In genomic region chr1:135536822-135537221, GRCm38 (mm10) we compare ENCODE assay signal across 20 mouse cellular contexts.
DNase-seq lines count a peak whose midpoint lies in the region; ATAC-seq and TF ChIP-seq lines count a peak whose summit lies in the region.
"Had no signal": no experiment of that assay in that cellular context is flagged by ENCODE, and none has a peak within 500 bp of the region (broad histone marks: within the 10 kb centered on the region; RNA-seq: fewer than 3 reads in every experiment).

No protein-coding gene starts in this region.

- H3K4me2 ChIP-seq in hindbrain, embryonic 13.5 days: no peak overlapping the region
- H3K4me2 ChIP-seq in hindbrain, embryonic 14.5 days (replicated peaks): no peak overlapping the region
- no peak overlapping the region for H3K4me2 ChIP-seq in intestine, embryonic 16.5 days (ENCODE audit: low read depth, low read length)
- H3K4me2 ChIP-seq in midbrain, embryonic 13.5 days (replicated peaks): no peak overlapping the region
- H3K4me2 ChIP-seq: forebrain, embryonic 13.5 days; liver, embryonic 15.5 days; lung, embryonic 15.5 days; midbrain, embryonic 15.5 days; neural tube, embryonic 13.5 days had no signal

- no peaks in the 10 kb centered on the region for H3K9me3 ChIP-seq in hindbrain, embryonic 13.5 days
- no peaks in the 10 kb centered on the region for H3K9me3 ChIP-seq in hindbrain, embryonic 14.5 days (ENCODE audit: control insufficient read depth, low read length)
- H3K9me3 ChIP-seq in intestine, embryonic 16.5 days (ENCODE audit: control insufficient read depth, low read length): no peaks in the 10 kb centered on the region
- H3K9me3 ChIP-seq in midbrain, embryonic 13.5 days: no peaks in the 10 kb centered on the region
- H3K9me3 ChIP-seq: forebrain, embryonic 13.5 days; limb, embryonic 10.5 days; liver, embryonic 15.5 days; lung, embryonic 15.5 days; midbrain, embryonic 15.5 days; neural tube, embryonic 13.5 days had no signal

- DNase-seq in gastrocnemius, adult 2 months: no peak
- DNase-seq in gastrocnemius, postnatal 14 days: no peak
- DNase-seq in hindbrain, embryonic 14.5 days (ENCODE audit: low spot score): no peak
- DNase-seq in urinary bladder, adult 18-20 months (ENCODE audit: low spot score in 2 of 2): no peak
- DNase-seq: cerebellum, adult 11-12 months; kidney, adult 9 months; kidney, postnatal 14 days; liver; lung, postnatal 36 days; retina, postnatal 1 day; right cerebral cortex, postnatal 25 days had no signal

- 93% methylated on average over 7 of the region's 7 CpGs for whole genome bisulfite sequencing in hindbrain, embryonic 13.5 days
- WGBS in hindbrain, embryonic 14.5 days: 92% methylated on average over 7 of the region's 7 CpGs
- WGBS in intestine, embryonic 16.5 days: 88% methylated on average over 7 of the region's 7 CpGs
- WGBS in midbrain, embryonic 13.5 days: 97% methylated on average over 7 of the region's 7 CpGs

- ATAC-seq in hindbrain, embryonic 13.5 days (ENCODE audit: low FRiP score): no peak
- no peak for ATAC-seq in hindbrain, embryonic 14.5 days (ENCODE audit: low FRiP score)
- ATAC-seq in intestine, embryonic 16.5 days: no peak
- no peak for ATAC-seq in midbrain, embryonic 13.5 days
- ATAC-seq: forebrain, embryonic 13.5 days; midbrain, embryonic 15.5 days had no signal

- 0 out of 2 replicates have a peak overlapping the region, but pooled peaks have one; percentile 8 for H3K9ac ChIP-seq in hindbrain, embryonic 13.5 days
- H3K9ac ChIP-seq in hindbrain, embryonic 14.5 days: no peak overlapping the region
- H3K9ac ChIP-seq in intestine, embryonic 16.5 days (ENCODE audit: low read depth, low read length): no peak overlapping the region
- H3K9ac ChIP-seq in midbrain, embryonic 13.5 days (replicated peaks): no peak overlapping the region
- H3K9ac ChIP-seq: forebrain, embryonic 13.5 days; liver, embryonic 15.5 days; lung, embryonic 15.5 days; midbrain, embryonic 15.5 days; neural tube, embryonic 13.5 days had no signal

- H3K27me3 ChIP-seq in hindbrain, embryonic 13.5 days: no peaks in the 10 kb centered on the region
- H3K27me3 ChIP-seq in hindbrain, embryonic 14.5 days (ENCODE audit: control insufficient read depth, insufficient read depth, low read length): no peaks in the 10 kb centered on the region
- no peaks in the 10 kb centered on the region for H3K27me3 ChIP-seq in intestine, embryonic 16.5 days (replicated peaks; ENCODE audit: control insufficient read depth, insufficient read depth, low read length)
- no peaks in the 10 kb centered on the region for H3K27me3 ChIP-seq in midbrain, embryonic 13.5 days
- H3K27me3 ChIP-seq: forebrain, embryonic 13.5 days; liver, embryonic 15.5 days; lung, embryonic 15.5 days; midbrain, embryonic 15.5 days; neural tube, embryonic 13.5 days had no signal

- intact Hi-C loops in gastrocnemius, adult 2 months (cut with DNase I): no loop called here
- intact Hi-C loops in gastrocnemius, postnatal 14 days (cut with DNase I; ENCODE audit: low total_unique reads): no loop called here

- H3K4me1 ChIP-seq in hindbrain, embryonic 13.5 days (replicated peaks): peaks cover 20% of the 10 kb centered on the region
- 0 out of 2 replicates have a peak, but pooled peaks cover 4% of the 10 kb centered on the region for H3K4me1 ChIP-seq in hindbrain, embryonic 14.5 days (replicated peaks; ENCODE audit: control insufficient read depth, insufficient read depth, low read length)
- peaks cover 32% of the 10 kb centered on the region for H3K4me1 ChIP-seq in intestine, embryonic 16.5 days (ENCODE audit: control insufficient read depth, insufficient read depth, low read length)
- peaks cover 9% of the 10 kb centered on the region; the same call in 1 of the 2 replicates for H3K4me1 ChIP-seq in midbrain, embryonic 13.5 days (replicated peaks)
- H3K4me1 ChIP-seq: liver, embryonic 15.5 days; midbrain, embryonic 15.5 days had no signal

- H3K27ac ChIP-seq in gastrocnemius, adult 2 months: peak overlapping the region; percentile 77
- H3K27ac ChIP-seq in hindbrain, embryonic 13.5 days: peak overlapping the region; percentile 8; the same call in 1 of the 2 replicates
- H3K27ac ChIP-seq in hindbrain, embryonic 14.5 days: no peak overlapping the region
- H3K27ac ChIP-seq in intestine, embryonic 16.5 days (ENCODE audit: low read length): peak overlapping the region; percentile 82
- H3K27ac ChIP-seq in midbrain, embryonic 13.5 days: no peak overlapping the region
- H3K27ac ChIP-seq: forebrain, embryonic 13.5 days; limb, embryonic 10.5 days; liver, embryonic 15.5 days; midbrain, embryonic 15.5 days; neural tube, embryonic 13.5 days had no signal

- H3K36me3 ChIP-seq in hindbrain, embryonic 13.5 days: peaks cover 44% of the 10 kb centered on the region
- peaks cover 17% of the 10 kb centered on the region for H3K36me3 ChIP-seq in hindbrain, embryonic 14.5 days (replicated peaks; ENCODE audit: control insufficient read depth, insufficient read depth)
- H3K36me3 ChIP-seq in intestine, embryonic 16.5 days (ENCODE audit: control insufficient read depth, insufficient read depth, low read length): no peaks in the 10 kb centered on the region
- H3K36me3 ChIP-seq in midbrain, embryonic 13.5 days: peaks cover 22% of the 10 kb centered on the region
- H3K36me3 ChIP-seq: liver, embryonic 15.5 days; lung, embryonic 15.5 days had no signal

- no peak overlapping the region for H3K4me3 ChIP-seq in gastrocnemius, adult 2 months
- no peak overlapping the region for H3K4me3 ChIP-seq in hindbrain, embryonic 13.5 days
- H3K4me3 ChIP-seq in hindbrain, embryonic 14.5 days (replicated peaks; ENCODE audit: low read length): no peak overlapping the region
- no peak overlapping the region for H3K4me3 ChIP-seq in intestine, embryonic 16.5 days (ENCODE audit: low read length)
- H3K4me3 ChIP-seq in midbrain, embryonic 13.5 days (replicated peaks): no peak overlapping the region
- H3K4me3 ChIP-seq: forebrain, embryonic 13.5 days; limb, embryonic 10.5 days; liver, embryonic 15.5 days; lung, embryonic 15.5 days; midbrain, embryonic 15.5 days; neural tube, embryonic 13.5 days had no signal

- TF ChIP-seq CTCF in gastrocnemius, adult 2 months (IDR thresholded peaks at IDR 0.05): no peak

Comparison
In these comparisons a context has a peak if more than half of its experiments do, and no peak if none do; other contexts are left out.
1. H3K27ac ChIP-seq: peak in gastrocnemius, adult 2 months (single experiment), hindbrain, embryonic 13.5 days (single experiment) and intestine, embryonic 16.5 days (single experiment); none in hindbrain, embryonic 14.5 days (single experiment) and midbrain, embryonic 13.5 days (single experiment).